Mouse (Mus musculus) hindbrain, embryonic 13.5 days (tissue): Measurements from ENCODE around the gene Gm20721. TPM values are rescaled to one million over a fixed set of nuclear protein-coding genes. Genes with fewer than 3 reads are reported as not detected.
"Not testable (repeated sequence)": the region's sequence is repeated elsewhere in the genome, so short reads cannot be mapped to it uniquely, and the experiment has no call there.

ENCODE experiments used
- ATAC-seq: fragments of 200-750 bp; cut with Nextera tagmentation; 2 replicates; pipeline ENCODE4 v1.8.0; 2017; ENCODE audit warnings: moderate TSS enrichment; ENCODE audit not compliant: low FRiP score
- H3K27ac ChIP-seq: fragments of 300-500 bp; sonication (generic); 2 replicates; pipeline ENCODE4 v1.5.1; 2015; ENCODE audit warnings: inconsistent platforms, mild to moderate bottlenecking, moderate library complexity
- H3K27me3 ChIP-seq: fragments of 300-500 bp; sonication (generic); 2 replicates; pipeline ENCODE4 v1.6.1; 2015; ENCODE audit warnings: mild to moderate bottlenecking, inconsistent platforms
- H3K36me3 ChIP-seq: fragments of 300-500 bp; sonication (generic); 2 replicates; pipeline ENCODE4 v1.6.1; 2015; ENCODE audit warnings: mild to moderate bottlenecking, inconsistent platforms
- H3K4me1 ChIP-seq: fragments of 300-500 bp; sonication (generic); replicated peaks from 2 replicates; pipeline ENCODE4 v1.6.1; 2015; ENCODE audit warnings: inconsistent platforms
- H3K4me2 ChIP-seq: fragments of 300-500 bp; sonication (generic); 2 replicates; pipeline ENCODE4 v1.6.1; 2015; ENCODE audit warnings: inconsistent platforms, mild to moderate bottlenecking, moderate library complexity
- H3K4me3 ChIP-seq: fragments of 300-500 bp; sonication (generic); 2 replicates; pipeline ENCODE4 v1.5.1; 2015; ENCODE audit warnings: mild to moderate bottlenecking, inconsistent platforms
- H3K9ac ChIP-seq: fragments of 300-500 bp; sonication (generic); 2 replicates; pipeline ENCODE4 v1.6.1; 2015; ENCODE audit warnings: mild to moderate bottlenecking, inconsistent platforms
- H3K9me3 ChIP-seq: fragments of 300-500 bp; sonication (generic); 2 replicates; pipeline ENCODE4 v1.6.1; 2016; ENCODE audit warnings: inconsistent platforms
- WGBS: fragments of 180-500 bp; shearing (Covaris S2); methylation state at CpG from one replicate; pipeline ENCODE4 v1.1.7; 2015; 5-methylcytosine and 5-hydroxymethylcytosine counted together
- polyA plus RNA-seq: library from polyadenylated mRNA; unstranded; fragments of >200 nt; fragmentation: Nextera tagmentation; extraction: Ambion mirVana; gene quantifications from 2 replicates; pipeline ENCODE4 v1.2.1, GENCODE M21; 2015

Gene Gm20721
- polyA plus RNA-seq, 1 experiment from 2014 or later = 13.1 TPM

- peaks cover 39% of the 10 kb centered on the region for H3K4me1 ChIP-seq
- H3K27me3 ChIP-seq = no peaks in the 10 kb centered on the region
- H3K36me3 ChIP-seq = 0 out of 2 replicates have a peak, but pooled peaks cover under 1% of the 10 kb centered on the region
- peak overlapping the region; percentile 98 for H3K4me3 ChIP-seq
- H3K9me3 ChIP-seq = no peaks in the 10 kb centered on the region
- 43% methylated on average over 58 of the region's 58 CpGs for WGBS
- peak overlapping the region; percentile 99 for H3K27ac ChIP-seq
- H3K4me2 ChIP-seq = peak overlapping the region; percentile 69
- peak overlapping the region; percentile 100 for H3K9ac ChIP-seq
- ATAC-seq = peak; percentile 7
These were observed 17.4 kb downstream of the Gm20721 start for GRCm38 (mm10) chr2:174328926-174329662.

- Histone ChIP-seq H3K4me3 (peak overlapping the region; percentile 98), H3K36me3 (no peaks in the 10 kb centered on the region), H3K9ac (peak overlapping the region; percentile 100), H3K9me3 (no peaks in the 10 kb centered on the region), H3K27ac (peak overlapping the region; percentile 99), H3K4me1 (peaks cover 32% of the 10 kb centered on the region), H3K27me3 (no peaks in the 10 kb centered on the region), H3K4me2 (peak overlapping the region; percentile 69)
- no peak for ATAC-seq
- WGBS = 46% methylated on average over 46 of the region's 46 CpGs
These were observed 18.1 kb downstream of the Gm20721 start for GRCm38 (mm10) chr2:174328358-174328905.

GRCm38 (mm10) chr2:174327295-174327981 is 19.1 kb downstream of the Gm20721 start:
- H3K9ac ChIP-seq = peak overlapping the region; percentile 65
- peak overlapping the region; percentile 69 for H3K4me2 ChIP-seq
- H3K4me1 ChIP-seq = peaks cover 23% of the 10 kb centered on the region
- ATAC-seq = peak; percentile 67
- peak overlapping the region; percentile 98 for H3K4me3 ChIP-seq
- H3K27me3 ChIP-seq = no peaks in the 10 kb centered on the region
- H3K36me3 ChIP-seq = no peaks in the 10 kb centered on the region
- H3K9me3 ChIP-seq = no peaks in the 10 kb centered on the region
- WGBS = 60% methylated on average over 64 of the region's 64 CpGs
- H3K27ac ChIP-seq = peak overlapping the region; percentile 52

DNA sequence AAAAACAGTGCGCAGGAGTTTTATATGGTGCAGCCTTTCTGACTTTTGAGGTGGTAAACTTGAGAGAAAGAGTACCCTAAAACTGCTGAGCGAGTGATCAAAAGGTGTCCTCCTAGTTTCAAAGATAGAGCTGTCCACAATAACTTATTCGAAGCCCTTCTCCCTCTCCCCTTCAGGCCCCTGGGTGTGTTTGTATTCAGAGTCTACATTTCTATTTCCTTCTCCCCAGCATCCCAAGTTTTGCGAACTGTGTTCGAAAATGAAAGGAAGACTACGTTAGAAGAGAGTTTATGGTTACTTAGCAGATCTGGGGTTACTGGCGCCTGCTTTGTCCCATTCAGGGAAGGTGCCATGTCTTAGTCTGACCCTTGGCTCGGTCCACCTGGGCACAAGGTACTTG is 20.0 kb downstream of the Gm20721 start:
- peak overlapping the region; percentile 65 for H3K9ac ChIP-seq
- WGBS = 70% methylated on average over 8 of the region's 8 CpGs
- no peaks in the 10 kb centered on the region for H3K9me3 ChIP-seq
- peak overlapping the region; percentile 69 for H3K4me2 ChIP-seq
- H3K4me3 ChIP-seq = peak overlapping the region; percentile 98
- H3K27ac ChIP-seq = no peak overlapping the region
- H3K4me1 ChIP-seq = peaks cover 14% of the 10 kb centered on the region
- no peaks in the 10 kb centered on the region for H3K27me3 ChIP-seq
- H3K36me3 ChIP-seq = no peaks in the 10 kb centered on the region
- no peak for ATAC-seq

- 62% methylated on average over 4 of the region's 4 CpGs for WGBS
- H3K4me2 ChIP-seq = no peak overlapping the region
These were observed 20.5 kb downstream of the Gm20721 start for GRCm38 (mm10) chr2:174325989-174326388.

DNA sequence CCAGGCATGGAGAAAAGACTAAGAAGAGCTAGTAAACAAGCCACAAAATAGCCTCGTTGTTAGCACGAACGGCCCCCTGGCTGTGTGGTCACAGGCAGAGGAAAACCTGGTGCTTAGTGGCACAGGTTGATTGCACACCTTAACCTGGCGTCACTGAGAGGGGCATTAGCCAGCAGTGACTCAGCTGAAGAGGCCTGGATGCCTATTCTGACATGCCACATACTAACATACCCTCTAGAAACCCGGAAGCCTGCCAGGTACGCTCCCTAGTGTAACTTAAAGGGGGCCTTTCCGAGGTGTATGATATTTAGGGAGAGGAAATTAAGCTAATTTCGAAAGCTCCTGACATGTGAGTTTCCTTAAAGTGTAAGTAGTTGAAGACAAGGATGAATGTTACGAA is 29.9 kb downstream of the Gm20721 start:
- no peak for ATAC-seq
- Histone ChIP-seq H3K4me3 (no peak overlapping the region), H3K36me3 (no peaks in the 10 kb centered on the region), H3K9me3 (no peaks in the 10 kb centered on the region), H3K27ac (no peak overlapping the region), H3K9ac (no peak overlapping the region), H3K27me3 (no peaks in the 10 kb centered on the region), H3K4me2 (no peak overlapping the region), H3K4me1 (peaks cover 10% of the 10 kb centered on the region; the same call in 1 of the 2 replicates)
- 91% methylated on average over 9 of the region's 9 CpGs for WGBS

More at GRCm38 (mm10) chr2:174325989-174326388, 20.5 kb downstream of the Gm20721 start:
- Histone ChIP-seq H3K9ac (no peak overlapping the region), H3K36me3 (no peaks in the 10 kb centered on the region), H3K4me3 (no peak overlapping the region; the same call in 1 of the 2 replicates), H3K27ac (no peak overlapping the region), H3K4me1 (peaks cover 12% of the 10 kb centered on the region), H3K9me3 (no peaks in the 10 kb centered on the region), H3K27me3 (no peaks in the 10 kb centered on the region)
- no peak for ATAC-seq

DNA sequence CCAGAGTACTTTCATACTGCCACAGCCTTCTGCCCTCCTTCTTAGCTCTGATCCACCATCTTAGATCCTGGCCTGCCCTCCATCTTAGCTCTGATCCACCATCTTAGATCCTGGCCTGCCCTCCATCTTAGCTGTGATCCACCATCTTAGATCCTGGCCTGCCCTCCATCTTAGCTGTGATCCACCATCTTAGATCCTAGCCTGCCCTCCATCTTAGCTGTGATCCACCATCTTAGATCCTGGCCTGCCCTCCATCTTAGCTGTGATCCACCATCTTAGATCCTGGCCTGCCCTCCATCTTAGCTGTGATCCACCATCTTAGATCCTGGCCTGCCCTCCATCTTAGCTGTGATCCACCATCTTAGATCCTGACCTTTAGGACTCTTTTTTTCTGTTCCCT is 31.1 kb downstream of the Gm20721 start:
- peaks cover 13% of the 10 kb centered on the region for H3K4me1 ChIP-seq
- H3K9ac ChIP-seq, H3K4me3 ChIP-seq, H3K4me2 ChIP-seq, H3K9me3 ChIP-seq, H3K36me3 ChIP-seq, ATAC-seq, H3K27me3 ChIP-seq, H3K27ac ChIP-seq: not testable (repeated sequence)

DNA sequence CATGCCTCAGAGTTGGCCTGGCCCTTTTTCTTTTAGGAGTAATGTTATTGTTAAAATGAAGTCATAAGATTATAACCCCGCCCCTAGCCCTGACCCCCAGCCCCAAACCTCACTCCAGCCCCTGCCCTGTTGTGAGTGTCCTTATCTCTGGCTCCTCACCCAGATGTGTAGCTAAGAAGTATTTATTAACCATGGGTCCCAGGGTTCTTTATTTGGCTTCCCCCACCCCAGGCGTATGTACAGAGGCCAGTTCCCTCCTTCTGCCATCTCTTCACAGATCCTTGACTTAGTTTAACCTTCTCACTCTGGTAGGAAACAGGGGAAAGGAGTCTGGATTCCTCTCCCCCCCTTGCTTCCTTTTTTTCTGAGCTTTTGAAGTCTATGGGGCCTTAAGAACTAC is 33.9 kb downstream of the Gm20721 start:
- 75% methylated on average over 2 of the region's 2 CpGs for WGBS
- no peak overlapping the region for H3K27ac ChIP-seq
- no peaks in the 10 kb centered on the region for H3K27me3 ChIP-seq
- no peak for ATAC-seq
- H3K36me3 ChIP-seq = no peaks in the 10 kb centered on the region
- H3K4me2 ChIP-seq = no peak overlapping the region
- H3K4me3 ChIP-seq = no peak overlapping the region
- H3K9me3 ChIP-seq = no peaks in the 10 kb centered on the region
- no peak overlapping the region for H3K9ac ChIP-seq
- peaks cover 9% of the 10 kb centered on the region for H3K4me1 ChIP-seq

DNA sequence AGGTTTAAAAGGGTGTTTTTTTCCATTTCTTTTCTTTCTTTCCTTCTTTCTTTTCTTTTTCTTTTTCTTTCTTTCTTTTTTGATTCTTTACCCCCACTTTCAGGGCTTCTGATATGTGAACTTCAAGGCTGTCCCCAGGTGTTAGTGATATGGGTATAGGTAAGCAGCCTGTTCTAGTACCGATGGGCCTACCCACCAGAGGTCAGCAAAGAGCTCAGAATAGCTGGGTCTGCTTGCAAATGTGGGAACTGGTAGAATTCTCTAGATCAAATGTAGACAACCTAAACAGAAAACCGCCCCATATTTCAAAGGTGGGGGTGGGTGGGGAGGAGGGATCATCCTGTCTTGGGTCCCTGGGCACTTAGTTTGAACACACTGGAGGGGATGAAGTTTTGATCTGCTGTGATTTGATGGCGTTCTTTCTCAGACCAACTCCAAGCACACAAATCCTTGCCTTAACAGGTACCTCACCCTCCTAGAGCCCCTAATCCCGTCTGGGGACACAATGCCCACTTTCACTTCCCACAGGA is 34.3 kb downstream of the Gm20721 start:
- Histone ChIP-seq H3K4me1 (peaks cover 4% of the 10 kb centered on the region), H3K27me3 (no peaks in the 10 kb centered on the region), H3K9me3 (no peaks in the 10 kb centered on the region), H3K9ac (no peak overlapping the region), H3K4me3 (no peak overlapping the region), H3K27ac (no peak overlapping the region), H3K36me3 (no peaks in the 10 kb centered on the region), H3K4me2 (no peak overlapping the region)
- ATAC-seq = peak; percentile 64; the same call in 1 of the 2 replicates
- WGBS = 28% methylated on average over 4 of the region's 4 CpGs

GRCm38 (mm10) chr2:174311613-174312012 is 34.9 kb downstream of the Gm20721 start:
- 28% methylated on average over 1 of the region's 1 CpGs for WGBS
- H3K27me3 ChIP-seq = no peaks in the 10 kb centered on the region
- H3K4me2 ChIP-seq = no peak overlapping the region
- no peak overlapping the region for H3K27ac ChIP-seq
- no peak overlapping the region for H3K9ac ChIP-seq
- no peak for ATAC-seq
- no peak overlapping the region for H3K4me3 ChIP-seq
- H3K36me3 ChIP-seq = no peaks in the 10 kb centered on the region
- no peaks in the 10 kb centered on the region for H3K9me3 ChIP-seq
- H3K4me1 ChIP-seq = peaks cover 3% of the 10 kb centered on the region

GRCm38 (mm10) chr2:174310913-174311514 is 35.5 kb downstream of the Gm20721 start:
- WGBS = 12% methylated on average over 7 of the region's 7 CpGs
- no peak overlapping the region for H3K4me3 ChIP-seq
- peaks cover 3% of the 10 kb centered on the region for H3K4me1 ChIP-seq
- H3K4me2 ChIP-seq = no peak overlapping the region
- H3K36me3 ChIP-seq = no peaks in the 10 kb centered on the region
- no peak overlapping the region for H3K27ac ChIP-seq
- H3K27me3 ChIP-seq = no peaks in the 10 kb centered on the region
- ATAC-seq = peak; percentile 80
- no peak overlapping the region for H3K9ac ChIP-seq
- no peaks in the 10 kb centered on the region for H3K9me3 ChIP-seq

GRCm38 (mm10) chr2:174307903-174308302 is 38.6 kb downstream of the Gm20721 start:
- H3K27ac ChIP-seq = no peak overlapping the region
- no peaks in the 10 kb centered on the region for H3K27me3 ChIP-seq
- WGBS = 94% methylated on average over 3 of the region's 3 CpGs
- peaks cover 3% of the 10 kb centered on the region for H3K4me1 ChIP-seq
- H3K36me3 ChIP-seq = no peaks in the 10 kb centered on the region
- no peaks in the 10 kb centered on the region for H3K9me3 ChIP-seq
- no peak overlapping the region for H3K4me3 ChIP-seq
- H3K4me2 ChIP-seq = no peak overlapping the region
- H3K9ac ChIP-seq = no peak overlapping the region
- ATAC-seq = no peak
